Mouse (Mus musculus) embryo, embryonic 10 days (tissue): ENCODE results near the gene Kcnd3.

ENCODE experiments used
- DNase-seq: peaks from one replicate; pipeline ENCODE4 v3.0.0-alpha.2; 2015; ENCODE audit warnings: low spot score

The Kcnd3 gene

GRCm38 (mm10) chr3:105590056-105590672 is 138.0 kb downstream of the Kcnd3 start:
- no peak for DNase-seq

GRCm38 (mm10) chr3:105591766-105592165 is 139.6 kb downstream of the Kcnd3 start:
- DNase-seq = no peak

- DNase-seq = no peak
These were observed 140.1 kb downstream of the Kcnd3 start for GRCm38 (mm10) chr3:105592246-105592645.

- DNase-seq = no peak
These were observed 148.4 kb downstream of the Kcnd3 start for GRCm38 (mm10) chr3:105600483-105600882.

GRCm38 (mm10) chr3:105602966-105603365 is 150.8 kb downstream of the Kcnd3 start:
- no peak for DNase-seq

- DNase-seq = no peak
These were observed 153.6 kb downstream of the Kcnd3 start for GRCm38 (mm10) chr3:105605726-105606125.

GRCm38 (mm10) chr3:105608857-105609256 is 156.7 kb downstream of the Kcnd3 start:
- no peak for DNase-seq

- no peak for DNase-seq
These were observed 159.6 kb downstream of the Kcnd3 start for GRCm38 (mm10) chr3:105611531-105612422.

GRCm38 (mm10) chr3:105612423-105612814 is 160.3 kb downstream of the Kcnd3 start:
- DNase-seq = no peak

- DNase-seq = no peak
These were observed 165.0 kb downstream of the Kcnd3 start for GRCm38 (mm10) chr3:105616861-105617743.

- DNase-seq = no peak
These were observed 169.0 kb downstream of the Kcnd3 start for GRCm38 (mm10) chr3:105621154-105621553.

GRCm38 (mm10) chr3:105623137-105623536 is 171.0 kb downstream of the Kcnd3 start:
- DNase-seq = no peak

- no peak for DNase-seq
These were observed 173.8 kb downstream of the Kcnd3 start for GRCm38 (mm10) chr3:105625961-105626360.

GRCm38 (mm10) chr3:105627258-105627657 is 175.1 kb downstream of the Kcnd3 start:
- DNase-seq = peak; percentile 9

GRCm38 (mm10) chr3:105632296-105632695 is 180.2 kb downstream of the Kcnd3 start:
- no peak for DNase-seq

- DNase-seq = no peak
These were observed 180.9 kb downstream of the Kcnd3 start for GRCm38 (mm10) chr3:105633021-105633420.

GRCm38 (mm10) chr3:105642186-105642585 is 190.1 kb downstream of the Kcnd3 start:
- no peak for DNase-seq

- DNase-seq = no peak
These were observed 191.4 kb downstream of the Kcnd3 start for GRCm38 (mm10) chr3:105643566-105643965.

GRCm38 (mm10) chr3:105648889-105649567 is 196.9 kb downstream of the Kcnd3 start:
- DNase-seq = no peak

- DNase-seq = no peak
These were observed 201.6 kb downstream of the Kcnd3 start for GRCm38 (mm10) chr3:105653544-105654380.
